In the genomic region with DNA sequence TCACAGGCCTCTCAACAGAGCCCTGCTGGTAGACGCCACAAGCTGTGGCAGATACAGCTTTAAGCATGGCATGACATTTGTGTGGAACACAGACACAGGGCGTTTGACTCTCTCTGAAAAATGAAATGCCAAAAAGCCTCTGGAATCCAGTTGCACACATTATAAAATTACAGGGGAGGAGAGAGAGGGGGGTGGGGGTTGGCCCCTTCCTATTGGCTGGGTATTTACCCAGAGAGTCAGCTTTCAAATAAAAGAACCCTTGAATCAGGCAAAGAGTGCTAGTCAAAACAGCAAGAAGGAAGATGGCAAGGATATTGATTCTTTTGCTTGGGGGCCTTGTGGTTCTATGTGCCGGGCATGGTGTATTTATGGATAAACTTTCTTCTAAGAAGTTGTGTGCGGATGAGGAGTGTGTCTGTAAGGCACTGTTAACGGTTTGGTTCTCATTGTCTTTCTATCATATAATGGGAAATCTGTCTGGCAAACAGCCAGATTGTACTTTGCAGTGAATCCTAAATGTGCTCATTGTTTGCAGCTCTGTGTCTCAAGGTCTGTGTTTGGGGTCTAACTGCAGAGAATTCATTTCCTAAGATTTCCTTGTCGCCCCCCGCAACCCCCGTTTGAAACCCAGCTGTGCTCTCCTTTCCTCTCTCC, we compare ENCODE assay signal across 29 mouse cellular contexts. TPM values are rescaled to one million over a fixed set of nuclear protein-coding genes. Genes with fewer than 3 reads are reported as not detected.
DNase-seq lines count a peak whose midpoint lies in the region; ATAC-seq lines count a peak whose summit lies in the region.
"Had no signal": no experiment of that assay in that cellular context is flagged by ENCODE, and none has a peak within 500 bp of the region (broad histone marks: within the 10 kb centered on the region; RNA-seq: fewer than 3 reads in every experiment).

A gene (plus strand): TSS at position 276 of the 654 bp plus-strand sequence.

- H3K27me3 ChIP-seq in forebrain, embryonic 14.5 days (replicated peaks; ENCODE audit: control insufficient read depth, insufficient read depth, low read length), result no peaks in the 10 kb centered on the region
- H3K27me3 ChIP-seq in forebrain, embryonic 12.5 days, result no peaks in the 10 kb centered on the region
- H3K27me3 ChIP-seq in midbrain, embryonic 14.5 days (ENCODE audit: control insufficient read depth, insufficient read depth, low read length), result no peaks in the 10 kb centered on the region
- no peaks in the 10 kb centered on the region for H3K27me3 ChIP-seq in midbrain, embryonic 13.5 days
- no peaks in the 10 kb centered on the region for H3K27me3 ChIP-seq in embryonic facial prominence, embryonic 15.5 days
- H3K27me3 ChIP-seq: heart, embryonic 13.5 days; neural tube, embryonic 13.5 days had no signal

- ATAC-seq in forebrain, embryonic 14.5 days, result no peak
- no peak for ATAC-seq in forebrain, embryonic 12.5 days (ENCODE audit: low FRiP score)
- ATAC-seq in midbrain, embryonic 14.5 days (ENCODE audit: low FRiP score, low TSS enrichment), result no peak; the same call in 1 of the 2 replicates
- no peak for ATAC-seq in midbrain, embryonic 13.5 days
- no peak for ATAC-seq in embryonic facial prominence, embryonic 15.5 days (ENCODE audit: insufficient number of reproducible peaks, low FRiP score, low TSS enrichment, low read depth)
- ATAC-seq: hindbrain, embryonic 16.5 days; intestine, postnatal 0 days; liver, postnatal 0 days had no signal

- H3K36me3 ChIP-seq in forebrain, embryonic 14.5 days (ENCODE audit: control insufficient read depth, insufficient read depth, low read length), result no peaks in the 10 kb centered on the region
- H3K36me3 ChIP-seq in forebrain, embryonic 12.5 days (replicated peaks), result no peaks in the 10 kb centered on the region; the same call in 1 of the 2 replicates
- H3K36me3 ChIP-seq in midbrain, embryonic 14.5 days (ENCODE audit: control insufficient read depth, insufficient read depth, low read length), result no peaks in the 10 kb centered on the region
- no peaks in the 10 kb centered on the region for H3K36me3 ChIP-seq in midbrain, embryonic 13.5 days
- H3K36me3 ChIP-seq in embryonic facial prominence, embryonic 15.5 days, result no peaks in the 10 kb centered on the region
- H3K36me3 ChIP-seq: heart, embryonic 13.5 days; neural tube, embryonic 13.5 days had no signal

- no peak within 1 kb of the TSS for H3K27ac ChIP-seq in forebrain, embryonic 14.5 days (ENCODE audit: low read depth, low read length)
- no peak within 1 kb of the TSS for H3K27ac ChIP-seq in forebrain, embryonic 12.5 days
- no peak within 1 kb of the TSS for H3K27ac ChIP-seq in midbrain, embryonic 14.5 days (replicated peaks; ENCODE audit: low read depth, low read length)
- no peak within 1 kb of the TSS for H3K27ac ChIP-seq in midbrain, embryonic 13.5 days
- peak within 1 kb of the TSS; percentile 40; the same call in 1 of the 2 replicates for H3K27ac ChIP-seq in embryonic facial prominence, embryonic 15.5 days (replicated peaks)
- H3K27ac ChIP-seq: heart, embryonic 13.5 days; neural tube, embryonic 13.5 days had no signal

- no peak within 1 kb of the TSS for H3K4me2 ChIP-seq in forebrain, embryonic 14.5 days (ENCODE audit: low read length)
- no peak within 1 kb of the TSS for H3K4me2 ChIP-seq in forebrain, embryonic 12.5 days
- H3K4me2 ChIP-seq in midbrain, embryonic 14.5 days (ENCODE audit: low read length), result no peak within 1 kb of the TSS
- H3K4me2 ChIP-seq in midbrain, embryonic 13.5 days (replicated peaks), result no peak within 1 kb of the TSS
- H3K4me2 ChIP-seq in embryonic facial prominence, embryonic 15.5 days (replicated peaks), result no peak within 1 kb of the TSS
- H3K4me2 ChIP-seq: heart, embryonic 13.5 days; midbrain, embryonic 11.5 days; neural tube, embryonic 13.5 days had no signal

- peaks cover 5% of the 10 kb centered on the region; the same call in 1 of the 2 replicates for H3K4me1 ChIP-seq in forebrain, embryonic 14.5 days (ENCODE audit: control insufficient read depth, insufficient read depth, low read length)
- H3K4me1 ChIP-seq in forebrain, embryonic 12.5 days, result peaks cover 7% of the 10 kb centered on the region; the same call in 1 of the 2 replicates
- H3K4me1 ChIP-seq in midbrain, embryonic 14.5 days (ENCODE audit: control insufficient read depth, insufficient read depth, low read length), result no peaks in the 10 kb centered on the region; the same call in 1 of the 2 replicates
- 0 out of 2 replicates have a peak, but pooled peaks cover 4% of the 10 kb centered on the region for H3K4me1 ChIP-seq in midbrain, embryonic 13.5 days (replicated peaks)
- H3K4me1 ChIP-seq in embryonic facial prominence, embryonic 15.5 days, result peaks cover 12% of the 10 kb centered on the region; the same call in 1 of the 2 replicates

- no peak within 1 kb of the TSS for H3K4me3 ChIP-seq in forebrain, embryonic 14.5 days (ENCODE audit: low read depth, low read length)
- H3K4me3 ChIP-seq in forebrain, embryonic 12.5 days (replicated peaks), result no peak within 1 kb of the TSS
- H3K4me3 ChIP-seq in midbrain, embryonic 14.5 days (replicated peaks; ENCODE audit: low read depth, low read length), result no peak within 1 kb of the TSS
- H3K4me3 ChIP-seq in midbrain, embryonic 13.5 days (replicated peaks), result no peak within 1 kb of the TSS
- no peak within 1 kb of the TSS for H3K4me3 ChIP-seq in embryonic facial prominence, embryonic 15.5 days (replicated peaks)
- H3K4me3 ChIP-seq: heart, embryonic 13.5 days; neural tube, embryonic 13.5 days had no signal

- peak; percentile 27 for DNase-seq in forebrain, embryonic 14.5 days (ENCODE audit: low spot score)
- DNase-seq in midbrain, embryonic 14.5 days, result peak; percentile 32
- no peak for DNase-seq in T-cell, adult 2 months (ENCODE audit: low spot score)
- DNase-seq in heart, adult 8-10 months (ENCODE audit: low spot score), result no peak
- DNase-seq: cerebellum, adult 2 months; cerebellum, postnatal 36 days; heart, adult 11 months; heart, postnatal 36 days; liver; liver, postnatal 0 days; lung, postnatal 36 days; right cerebral cortex, postnatal 14 days; spleen, adult 18-20 months; thymus, postnatal 25 days had no signal

- H3K9ac ChIP-seq in forebrain, embryonic 14.5 days (ENCODE audit: low read length), result no peak within 1 kb of the TSS
- H3K9ac ChIP-seq in forebrain, embryonic 12.5 days, result no peak within 1 kb of the TSS
- H3K9ac ChIP-seq in midbrain, embryonic 14.5 days (replicated peaks; ENCODE audit: low read length), result no peak within 1 kb of the TSS
- no peak within 1 kb of the TSS for H3K9ac ChIP-seq in midbrain, embryonic 13.5 days (replicated peaks)
- no peak within 1 kb of the TSS for H3K9ac ChIP-seq in embryonic facial prominence, embryonic 15.5 days
- H3K9ac ChIP-seq: heart, embryonic 13.5 days; liver, postnatal 0 days; neural tube, embryonic 13.5 days had no signal

- H3K9me3 ChIP-seq in forebrain, embryonic 14.5 days (replicated peaks; ENCODE audit: control insufficient read depth, low read length), result no peaks in the 10 kb centered on the region
- no peaks in the 10 kb centered on the region for H3K9me3 ChIP-seq in forebrain, embryonic 12.5 days
- H3K9me3 ChIP-seq in midbrain, embryonic 14.5 days (ENCODE audit: control insufficient read depth, low read length), result no peaks in the 10 kb centered on the region
- H3K9me3 ChIP-seq in midbrain, embryonic 13.5 days, result no peaks in the 10 kb centered on the region
- no peaks in the 10 kb centered on the region for H3K9me3 ChIP-seq in embryonic facial prominence, embryonic 15.5 days (replicated peaks)
- H3K9me3 ChIP-seq: G1E; heart, embryonic 13.5 days; neural tube, embryonic 13.5 days had no signal

- WGBS in forebrain, embryonic 14.5 days, result 54% methylated on average over 8 of the region's 8 CpGs
- 71% methylated on average over 8 of the region's 8 CpGs for whole genome bisulfite sequencing in forebrain, embryonic 12.5 days
- 55% methylated on average over 8 of the region's 8 CpGs for WGBS in midbrain, embryonic 14.5 days
- 66% methylated on average over 8 of the region's 8 CpGs for WGBS in midbrain, embryonic 13.5 days
- 25% methylated on average over 8 of the region's 8 CpGs for WGBS in embryonic facial prominence, embryonic 15.5 days

RNA-seq across cellular contexts. Expression of the gene that starts here (rescaled TPM):
- 1.0 and 1.1 TPM in 2 replicates for polyA plus RNA-seq in forebrain, embryonic 14.5 days (2014; fragmentation: Nextera tagmentation; extraction: Ambion mirVana)
- polyA plus RNA-seq in forebrain, embryonic 12.5 days (2016; fragmentation: Nextera tagmentation; extraction: Ambion mirVana), result 3.5 and 3.7 TPM in 2 replicates
- polyA plus RNA-seq in midbrain, embryonic 14.5 days (2014; fragmentation: Nextera tagmentation; extraction: Ambion mirVana), result 1.8 and 4.8 TPM in 2 replicates
- polyA plus RNA-seq in midbrain, embryonic 13.5 days (2015; fragmentation: Nextera tagmentation; extraction: Ambion mirVana), result 3.7 and 5.5 TPM in 2 replicates
- 6.1 and 24.0 TPM in 2 replicates for polyA plus RNA-seq in embryonic facial prominence, embryonic 15.5 days (2015; fragmentation: Nextera tagmentation; extraction: Ambion mirVana)
- total RNA-seq in heart, adult 8-10 months (2022), result not detected
- total RNA-seq: adrenal gland, adult 18-20 months; adrenal gland, postnatal 4 days; G1E; gastrocnemius, adult 8-10 months; heart, postnatal 36 days; layer of hippocampus, postnatal 14 days; left cerebral cortex, postnatal 10 days had no signal
- polyA plus RNA-seq: cerebellum, adult 2 months; G1E; hindbrain, embryonic 16.5 days; large intestine, adult 2 months; liver, postnatal 0 days had no signal

Comparison
In these comparisons a context has a peak if more than half of its experiments do, and no peak if none do; other contexts are left out.
1. DNase-seq: peak in forebrain, embryonic 14.5 days (single experiment) and midbrain, embryonic 14.5 days (single experiment); none in T-cell, adult 2 months (single experiment) and heart, adult 8-10 months (single experiment).